In the genomic region with DNA sequence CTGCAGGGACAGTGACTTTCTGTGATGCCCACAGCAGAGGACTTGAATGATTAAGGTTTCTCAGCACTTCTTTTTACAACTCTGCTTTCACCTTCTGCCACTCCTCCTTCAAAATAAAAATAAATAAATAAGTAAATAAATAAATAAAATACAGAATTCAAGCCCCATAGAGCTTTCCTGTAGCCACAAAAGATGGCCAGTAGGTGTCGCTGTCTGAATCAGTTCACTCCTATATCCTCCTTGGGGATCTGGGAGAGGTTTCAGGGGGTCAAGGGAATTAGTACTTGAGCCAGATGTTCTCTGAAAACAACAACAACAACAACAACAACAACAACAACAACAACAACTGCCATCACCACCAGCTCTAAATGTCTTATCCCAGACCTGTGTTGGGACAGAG, we compare ENCODE assay signal across 12 mouse cellular contexts.
A peak's percentile ranks its signal among the peaks of the same experiment; 100 is the strongest.
DNase-seq lines count a peak whose midpoint lies in the region; ATAC-seq and TF ChIP-seq lines count a peak whose summit lies in the region.
"Had no signal": no experiment of that assay in that cellular context is flagged by ENCODE, and none has a peak within 500 bp of the region (broad histone marks: within the 10 kb centered on the region; RNA-seq: fewer than 3 reads in every experiment).

No protein-coding gene starts in this region.

- no peak overlapping the region for H3K4me3 ChIP-seq in forebrain, postnatal 0 days (ENCODE audit: low read depth, low read length)
- H3K4me3 ChIP-seq in forebrain, embryonic 12.5 days (replicated peaks) = no peak overlapping the region
- no peak overlapping the region for H3K4me3 ChIP-seq in left cerebral cortex, adult 2 months
- no peak overlapping the region for H3K4me3 ChIP-seq in E14TG2a.4 (replicated peaks; ENCODE audit: low read length)
- H3K4me3 ChIP-seq: hindbrain, embryonic 10.5 days had no signal

- no peaks in the 10 kb centered on the region for H3K9me3 ChIP-seq in forebrain, postnatal 0 days (ENCODE audit: low read length)
- H3K9me3 ChIP-seq in forebrain, embryonic 12.5 days = no peaks in the 10 kb centered on the region
- H3K9me3 ChIP-seq in E14TG2a.4 (ENCODE audit: low read length) = no peaks in the 10 kb centered on the region
- H3K9me3 ChIP-seq: hindbrain, embryonic 10.5 days had no signal

- no peak for DNase-seq in forebrain, postnatal 0 days
- DNase-seq in left cerebral cortex, adult 2 months (ENCODE audit: extremely low spot score in 1 of 2, low spot score in 2 of 2) = no peak
- DNase-seq in left cerebral cortex, adult 11 months (ENCODE audit: low spot score) = no peak
- peak; percentile 40 for DNase-seq in brain, adult 2 months (ENCODE audit: low read depth, low spot score)
- no peak for DNase-seq in urinary bladder, postnatal 4 days (ENCODE audit: low spot score in 2 of 2)
- DNase-seq: cerebellum, adult 11-12 months; gastrocnemius, postnatal 25 days; thymus, adult 18-20 months had no signal

- H3K4me2 ChIP-seq in forebrain, postnatal 0 days (ENCODE audit: low read depth) = no peak overlapping the region
- H3K4me2 ChIP-seq in forebrain, embryonic 12.5 days = no peak overlapping the region

- no peaks in the 10 kb centered on the region for H3K27me3 ChIP-seq in forebrain, postnatal 0 days (ENCODE audit: insufficient read depth, low read length)
- H3K27me3 ChIP-seq in forebrain, embryonic 12.5 days = 0 out of 2 replicates have a peak, but pooled peaks cover 3% of the 10 kb centered on the region
- H3K27me3 ChIP-seq in E14TG2a.4 (ENCODE audit: insufficient read depth, low read length) = no peaks in the 10 kb centered on the region

- intact Hi-C loops in left cerebral cortex, adult 2 months (cut with DNase I) = loop anchor here (5.0 kb wide), 1 partner anchor 61 kb away; no protein-coding TSS in a partner anchor

- no peaks in the 10 kb centered on the region for H3K36me3 ChIP-seq in forebrain, postnatal 0 days (ENCODE audit: insufficient read depth)
- no peaks in the 10 kb centered on the region for H3K36me3 ChIP-seq in forebrain, embryonic 12.5 days (replicated peaks)
- H3K36me3 ChIP-seq in E14TG2a.4 (ENCODE audit: insufficient read depth, low read length) = no peaks in the 10 kb centered on the region
- H3K36me3 ChIP-seq: hindbrain, embryonic 10.5 days had no signal

- H3K4me1 ChIP-seq in forebrain, postnatal 0 days (ENCODE audit: insufficient read depth) = no peaks in the 10 kb centered on the region
- peaks cover 11% of the 10 kb centered on the region for H3K4me1 ChIP-seq in forebrain, embryonic 12.5 days
- no peaks in the 10 kb centered on the region for H3K4me1 ChIP-seq in E14TG2a.4 (replicated peaks; ENCODE audit: low read depth, low read length)

- no peak for ATAC-seq in forebrain, postnatal 0 days
- ATAC-seq in forebrain, embryonic 12.5 days (ENCODE audit: low FRiP score) = no peak
- no peak for ATAC-seq in megakaryocyte, adult 5-6 weeks (ENCODE audit: poor library complexity, severe bottlenecking)

- 18% methylated on average over 1 of the region's 1 CpGs for WGBS in forebrain, postnatal 0 days
- WGBS in forebrain, embryonic 12.5 days = 10% methylated on average over 1 of the region's 1 CpGs

- no peak overlapping the region for H3K9ac ChIP-seq in forebrain, postnatal 0 days
- no peak overlapping the region for H3K9ac ChIP-seq in forebrain, embryonic 12.5 days

- H3K27ac ChIP-seq in forebrain, postnatal 0 days (ENCODE audit: low read depth, low read length) = no peak overlapping the region
- H3K27ac ChIP-seq in forebrain, embryonic 12.5 days = no peak overlapping the region
- no peak overlapping the region for H3K27ac ChIP-seq in left cerebral cortex, adult 2 months
- H3K27ac ChIP-seq: hindbrain, embryonic 10.5 days had no signal

- peak; percentile 56 for TF ChIP-seq CTCF in forebrain, postnatal 0 days (IDR thresholded peaks at IDR 0.05; ENCODE audit: low read depth)
- TF ChIP-seq CTCF in left cerebral cortex, adult 2 months (IDR thresholded peaks at IDR 0.05) = peak; percentile 57
- peak; percentile 43 for TF ChIP-seq CTCF in E14TG2a.4 (conservative IDR thresholded peaks at IDR 0.05; ENCODE audit: low read length)
